Mouse (Mus musculus) testis, adult 2 months (tissue): ENCODE data around the gene Asrgl1. TPM values are rescaled to one million over a fixed set of nuclear protein-coding genes. Genes with fewer than 3 reads are reported as not detected.

Experiments used
- H3K27ac ChIP-seq: fragments of 200-500 bp; 2 replicates; pipeline ENCODE4 v1.5.1; 2012; ENCODE audit warnings: low read depth, low read length; ENCODE audit not compliant: control insufficient read depth, insufficient read depth
- H3K27me3 ChIP-seq: fragments of 200-500 bp; 2 replicates; pipeline ENCODE4 v1.6.1; 2012; ENCODE audit warnings: mild to moderate bottlenecking, low read length, moderate library complexity; ENCODE audit not compliant: control insufficient read depth, insufficient read depth
- H3K36me3 ChIP-seq: fragments of 200-500 bp; 2 replicates; pipeline ENCODE4 v1.6.1; 2012; ENCODE audit warnings: mild to moderate bottlenecking, low read length; ENCODE audit not compliant: control insufficient read depth, insufficient read depth
- H3K4me1 ChIP-seq: fragments of 200-500 bp; 2 replicates; pipeline ENCODE4 v1.6.1; 2012; ENCODE audit warnings: low read length; ENCODE audit not compliant: control insufficient read depth, insufficient read depth
- H3K4me3 ChIP-seq: fragments of 200-500 bp; 2 replicates; pipeline ENCODE4 v1.5.1; 2012; ENCODE audit warnings: low read depth, mild to moderate bottlenecking, low read length, moderate library complexity, mixed read lengths; ENCODE audit not compliant: control insufficient read depth
- CTCF ChIP-seq: fragments of 200-500 bp; IDR thresholded peaks from 2 replicates; pipeline ENCODE4 v1.5.1; 2012; ENCODE audit warnings: low read depth, mild to moderate bottlenecking, inconsistent platforms, low read length, moderate library complexity; ENCODE audit not compliant: control insufficient read depth, insufficient read depth, insufficient replicate concordance
- POLR2A ChIP-seq: fragments of 200-500 bp; IDR thresholded peaks from 2 replicates; pipeline ENCODE4 v1.6.1; 2012; ENCODE audit warnings: low read depth, mild to moderate bottlenecking, inconsistent platforms, low read length, moderate library complexity; ENCODE audit not compliant: control insufficient read depth
- polyA plus RNA-seq: library from polyadenylated mRNA; depleted of rRNA; stranded (reverse); fragments of >200 nt; gene quantifications from 2 replicates; pipeline ENCODE4 v1.2.3, GENCODE M21; 2012; rRNA removed

The Asrgl1 gene
- polyA plus RNA-seq, 1 experiment = 232 TPM

DNA sequence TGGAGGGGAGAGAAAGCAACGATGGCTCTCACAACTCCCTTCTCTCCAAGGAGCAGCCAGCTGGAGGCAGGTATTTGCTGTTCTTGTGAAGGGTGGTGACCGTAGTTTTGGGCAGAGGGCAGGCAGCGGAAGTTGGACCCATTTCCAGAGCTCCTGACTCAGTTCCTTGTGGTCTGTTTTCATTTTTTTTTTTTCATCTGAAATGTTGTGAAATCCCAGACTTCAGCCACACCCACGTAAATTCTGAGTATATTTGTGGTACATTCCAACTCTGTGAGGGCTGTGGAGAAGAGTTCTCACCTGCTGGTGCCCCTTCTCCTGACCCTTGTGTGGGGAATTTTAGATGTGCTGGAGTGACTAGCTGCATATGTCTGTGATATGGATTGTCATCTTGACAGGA is 75.3 kb downstream of the Asrgl1 start:
- Histone ChIP-seq H3K27me3 (no peaks in the 10 kb centered on the region), H3K4me1 (no peaks in the 10 kb centered on the region), H3K4me3 (no peak overlapping the region), H3K27ac (no peak overlapping the region), H3K36me3 (no peaks in the 10 kb centered on the region)
- TF ChIP-seq CTCF (no peak), POLR2A (no peak)

Other genes with a start within 250 kb of the Asrgl1 start
- 48.2 and 48.4 TPM in 2 replicates for gene 1810009A15Rik, start 246.8 kb downstream of the Asrgl1 start, polyA plus RNA-seq
- gene Gm49416, start 246.7 kb downstream of the Asrgl1 start, polyA plus RNA-seq = 1.1 TPM in 1 of 2 replicates, not detected in the other
- 6.6 and 6.7 TPM in 2 replicates for gene Ints5, start 242.6 kb downstream of the Asrgl1 start, polyA plus RNA-seq
- gene Ganab, start 237.6 kb downstream of the Asrgl1 start, polyA plus RNA-seq = 49.9 and 57.0 TPM in 2 replicates
- gene B3gat3, start 215.3 kb downstream of the Asrgl1 start, polyA plus RNA-seq = 19.5 and 20.4 TPM in 2 replicates
- 11.6 and 13.7 TPM in 2 replicates for gene Rom1, start 206.3 kb downstream of the Asrgl1 start, polyA plus RNA-seq
- 4.9 and 5.7 TPM in 2 replicates for gene Eml3, start 206.1 kb downstream of the Asrgl1 start, polyA plus RNA-seq
- 14.0 and 14.5 TPM in 2 replicates for gene Mta2, start 193.8 kb downstream of the Asrgl1 start, polyA plus RNA-seq
- gene Tut1, start 181.8 kb downstream of the Asrgl1 start, polyA plus RNA-seq = 38.2 and 38.6 TPM in 2 replicates
- 442 and 506 TPM in 2 replicates for gene Eef1g, start 168.6 kb downstream of the Asrgl1 start, polyA plus RNA-seq
- 1.6 and 2.3 TPM in 2 replicates for gene Ahnak, start 146.4 kb downstream of the Asrgl1 start, polyA plus RNA-seq
- 0.41 TPM in 1 of 2 replicates, not detected in the other for gene Scgb1a1, start 47.7 kb downstream of the Asrgl1 start, polyA plus RNA-seq